Mouse (Mus musculus) testis, adult 2 months (tissue): ENCODE measurements around the gene Ctdnep1.

Experiments used
- CTCF ChIP-seq: fragments of 200-500 bp; IDR thresholded peaks from 2 replicates; pipeline ENCODE4 v1.5.1; 2012; ENCODE audit warnings: low read depth, mild to moderate bottlenecking, inconsistent platforms, low read length, moderate library complexity; ENCODE audit not compliant: control insufficient read depth, insufficient read depth, insufficient replicate concordance
- POLR2A ChIP-seq: fragments of 200-500 bp; IDR thresholded peaks from 2 replicates; pipeline ENCODE4 v1.6.1; 2012; ENCODE audit warnings: low read depth, mild to moderate bottlenecking, inconsistent platforms, low read length, moderate library complexity; ENCODE audit not compliant: control insufficient read depth

- no peak for TF ChIP-seq POLR2A
- no peak for TF ChIP-seq CTCF
Observed at GRCm38 (mm10) chr11:69940962-69941361, 40.0 kb upstream of the Ctdnep1 start.
